Mouse (Mus musculus): ENCODE results near the gene Polr3gl.

The Polr3gl gene

GRCm38 (mm10) chr3:96557694-96558093 lies 36.3 kb downstream of the Polr3gl start, which contains the start of gene Txnip:
Gene Txnip (plus strand): TSS chr3:96557957.
- DNase-seq (ENCODE audit: low spot score): peak; percentile 99

GRCm38 (mm10) chr3:96556651-96557635 lies 37.0 kb downstream of the Polr3gl start:
- no peak for DNase-seq (ENCODE audit: low spot score)

- no peak for DNase-seq (ENCODE audit: low spot score)
Measured at GRCm38 (mm10) chr3:96555999-96556614, 37.9 kb downstream of the Polr3gl start.

GRCm38 (mm10) chr3:96555041-96555596 lies 38.9 kb downstream of the Polr3gl start:
- no peak for DNase-seq (ENCODE audit: low spot score)

GRCm38 (mm10) chr3:96554251-96554650 lies 39.7 kb downstream of the Polr3gl start:
- no peak for DNase-seq (ENCODE audit: low spot score)

- no peak for DNase-seq (ENCODE audit: low spot score)
Measured at GRCm38 (mm10) chr3:96553601-96554000, 40.4 kb downstream of the Polr3gl start.

- DNase-seq (ENCODE audit: low spot score): no peak
Measured at GRCm38 (mm10) chr3:96551890-96552289, 42.1 kb downstream of the Polr3gl start.

- no peak for DNase-seq (ENCODE audit: low spot score)
Measured at GRCm38 (mm10) chr3:96551203-96551602, 42.8 kb downstream of the Polr3gl start.

- no peak for DNase-seq (ENCODE audit: low spot score)
Measured at GRCm38 (mm10) chr3:96549346-96549745, 44.6 kb downstream of the Polr3gl start.

- no peak for DNase-seq (ENCODE audit: low spot score)
Measured at GRCm38 (mm10) chr3:96548824-96549223, 45.2 kb downstream of the Polr3gl start.

- DNase-seq (ENCODE audit: low spot score): no peak
Measured at GRCm38 (mm10) chr3:96547389-96547960, 46.5 kb downstream of the Polr3gl start.

GRCm38 (mm10) chr3:96546880-96547279 lies 47.1 kb downstream of the Polr3gl start:
- DNase-seq (ENCODE audit: low spot score): no peak

- DNase-seq (ENCODE audit: low spot score): no peak
Measured at GRCm38 (mm10) chr3:96545565-96545964, 48.4 kb downstream of the Polr3gl start.

GRCm38 (mm10) chr3:96543345-96543744 lies 50.6 kb downstream of the Polr3gl start:
- no peak for DNase-seq (ENCODE audit: low spot score)

GRCm38 (mm10) chr3:96542554-96542953 lies 51.4 kb downstream of the Polr3gl start:
- DNase-seq (ENCODE audit: low spot score): no peak

- DNase-seq (ENCODE audit: low spot score): no peak
Measured at GRCm38 (mm10) chr3:96541328-96542078, 52.5 kb downstream of the Polr3gl start.

GRCm38 (mm10) chr3:96540740-96541139 lies 53.2 kb downstream of the Polr3gl start:
- DNase-seq (ENCODE audit: low spot score): no peak

- DNase-seq (ENCODE audit: low spot score): no peak
Measured at GRCm38 (mm10) chr3:96539316-96539715, 54.7 kb downstream of the Polr3gl start.

- no peak for DNase-seq (ENCODE audit: low spot score)
Measured at GRCm38 (mm10) chr3:96534300-96534699, 59.7 kb downstream of the Polr3gl start.

GRCm38 (mm10) chr3:96532050-96532449 lies 61.9 kb downstream of the Polr3gl start:
- no peak for DNase-seq (ENCODE audit: low spot score)

GRCm38 (mm10) chr3:96528506-96528905 lies 65.5 kb downstream of the Polr3gl start:
- no peak for DNase-seq (ENCODE audit: low spot score)
